Mouse (Mus musculus): ENCODE measurements around the gene Adgrf2. TPM values are rescaled to one million over a fixed set of nuclear protein-coding genes. Genes with fewer than 3 reads are reported as not detected.

Gene Adgrf2
- polyA plus RNA-seq, 1 experiment from 2014 or later: not detected

DNA sequence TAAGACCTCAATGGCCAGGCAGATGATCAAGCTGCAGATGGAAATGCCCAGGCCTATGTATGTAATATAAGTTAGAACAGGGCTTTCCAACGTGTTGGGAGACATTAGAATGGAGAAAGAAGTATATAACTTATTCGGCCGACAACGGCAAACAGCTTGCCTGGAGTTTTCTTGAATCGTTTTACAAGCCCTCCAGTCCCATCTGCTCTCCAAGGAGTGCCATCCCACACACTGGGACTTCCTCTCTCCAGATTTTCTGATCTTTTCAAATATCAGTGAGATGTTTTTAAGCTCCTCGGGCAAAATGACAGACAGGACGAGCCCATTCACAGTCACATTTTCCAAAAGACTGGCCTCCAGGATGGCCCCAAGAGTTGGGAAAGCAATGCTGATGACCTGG lies 31.3 kb downstream of the Adgrf2 start:
- Histone ChIP-seq H3K9ac (no peak overlapping the region), H3K27ac (no peak overlapping the region), H3K4me2 (replicated peaks) (no peak overlapping the region), H3K4me1 (no peaks in the 10 kb centered on the region), H3K4me3 (no peak overlapping the region), H3K9me3 (no peaks in the 10 kb centered on the region), H3K27me3 (replicated peaks) (no peaks in the 10 kb centered on the region), H3K36me3 (no peaks in the 10 kb centered on the region)
- 92% methylated on average over 7 of the region's 7 CpGs for WGBS
- no peak for ATAC-seq (ENCODE audit: low FRiP score, low read depth)

GRCm38 (mm10) chr17:42705611-42706010 lies 36.4 kb downstream of the Adgrf2 start:
- no peak for ATAC-seq (ENCODE audit: low FRiP score, low read depth)

DNA sequence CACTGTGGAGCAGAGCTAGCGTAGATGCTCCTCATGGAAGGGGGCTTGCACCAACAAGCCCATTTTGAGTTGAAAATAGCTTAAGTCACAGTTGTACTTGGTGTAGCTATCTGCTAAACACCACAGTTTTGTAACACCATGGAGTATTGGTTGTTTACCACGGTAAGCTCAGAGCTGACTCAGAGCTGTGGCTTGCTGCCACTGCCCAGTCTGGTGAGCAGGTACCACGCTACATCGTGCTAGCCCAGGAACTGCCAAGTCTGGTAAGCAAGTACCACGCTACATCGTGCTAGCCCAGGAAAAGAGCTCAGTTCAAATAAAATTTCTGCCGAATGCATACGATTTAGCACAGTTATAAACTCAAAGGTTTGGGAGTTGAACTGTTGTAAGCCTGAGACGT lies 39.8 kb downstream of the Adgrf2 start:
- 92% methylated on average over 9 of the region's 9 CpGs for WGBS
- Histone ChIP-seq H3K4me1 (no peaks in the 10 kb centered on the region), H3K4me3 (no peak overlapping the region), H3K27ac (no peak overlapping the region), H3K4me2 (replicated peaks) (no peak overlapping the region), H3K9me3 (no peaks in the 10 kb centered on the region), H3K9ac (no peak overlapping the region), H3K27me3 (replicated peaks) (no peaks in the 10 kb centered on the region), H3K36me3 (no peaks in the 10 kb centered on the region)
- ATAC-seq (ENCODE audit: low FRiP score, low read depth): no peak

More at GRCm38 (mm10) chr17:42705611-42706010, 36.4 kb downstream of the Adgrf2 start:
- no peaks in the 10 kb centered on the region for H3K27me3 ChIP-seq (replicated peaks)
- H3K4me2 ChIP-seq (replicated peaks): no peak overlapping the region
- H3K36me3 ChIP-seq: no peaks in the 10 kb centered on the region
- H3K27ac ChIP-seq: no peak overlapping the region
- no peak overlapping the region for H3K4me3 ChIP-seq
- no peaks in the 10 kb centered on the region for H3K4me1 ChIP-seq
- no peak overlapping the region for H3K9ac ChIP-seq
- H3K9me3 ChIP-seq: no peaks in the 10 kb centered on the region
- 88% methylated on average over 4 of the region's 4 CpGs for WGBS

DNA sequence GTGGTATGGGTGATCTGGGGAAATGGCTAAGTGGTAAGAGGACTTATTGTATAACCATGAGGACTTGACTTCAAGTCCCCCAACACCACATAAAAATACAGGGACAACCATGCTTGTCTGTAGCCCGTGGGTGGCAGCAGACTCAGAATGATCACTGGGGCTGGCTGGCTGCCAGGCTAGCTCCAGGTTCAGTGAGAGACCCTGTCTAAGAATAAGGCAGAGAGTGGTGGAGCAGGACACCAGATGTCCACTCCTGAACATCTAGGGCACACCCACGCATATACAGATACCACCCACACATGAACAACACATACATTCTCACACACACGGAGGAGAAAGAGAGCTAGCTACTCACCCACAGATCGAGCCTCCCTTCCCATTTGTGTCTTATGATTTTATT lies 47.2 kb downstream of the Adgrf2 start:
- ATAC-seq (ENCODE audit: low FRiP score, low read depth): no peak
- H3K27ac ChIP-seq: no peak overlapping the region
- WGBS: 93% methylated on average over 4 of the region's 4 CpGs
- H3K4me1 ChIP-seq: no peaks in the 10 kb centered on the region
- H3K4me3 ChIP-seq: no peak overlapping the region
- H3K27me3 ChIP-seq (replicated peaks): no peaks in the 10 kb centered on the region
- H3K9ac ChIP-seq: no peak overlapping the region
- no peaks in the 10 kb centered on the region for H3K9me3 ChIP-seq
- no peaks in the 10 kb centered on the region for H3K36me3 ChIP-seq
- H3K4me2 ChIP-seq (replicated peaks): no peak overlapping the region

GRCm38 (mm10) chr17:42692136-42692535 lies 49.8 kb downstream of the Adgrf2 start, which contains the start of gene Adgrf4:
Adgrf4 (minus strand) TSS chr17:42692284.
- 89% methylated on average over 10 of the region's 10 CpGs for WGBS
- H3K27ac ChIP-seq: no peak within 1 kb of the TSS
- no peaks in the 10 kb centered on the region for H3K4me1 ChIP-seq
- no peaks in the 10 kb centered on the region for H3K9me3 ChIP-seq
- no peaks in the 10 kb centered on the region for H3K27me3 ChIP-seq (replicated peaks)
- no peak within 1 kb of the TSS for H3K4me2 ChIP-seq (replicated peaks)
- no peaks in the 10 kb centered on the region for H3K36me3 ChIP-seq
- no peak within 1 kb of the TSS for H3K9ac ChIP-seq
- no peak within 1 kb of the TSS for H3K4me3 ChIP-seq
- no peak for ATAC-seq (ENCODE audit: low FRiP score, low read depth)

GRCm38 (mm10) chr17:42690531-42690930 lies 51.4 kb downstream of the Adgrf2 start:
- H3K36me3 ChIP-seq: no peaks in the 10 kb centered on the region
- no peaks in the 10 kb centered on the region for H3K27me3 ChIP-seq (replicated peaks)
- H3K9ac ChIP-seq: no peak overlapping the region
- 92% methylated on average over 8 of the region's 8 CpGs for WGBS
- H3K4me1 ChIP-seq: no peaks in the 10 kb centered on the region
- H3K27ac ChIP-seq: no peak overlapping the region
- no peak for ATAC-seq (ENCODE audit: low FRiP score, low read depth)
- H3K9me3 ChIP-seq: no peaks in the 10 kb centered on the region
- no peak overlapping the region for H3K4me2 ChIP-seq (replicated peaks)
- no peak overlapping the region for H3K4me3 ChIP-seq

Other genes with a start within 250 kb of the Adgrf2 start
- gene Opn5, start 130.8 kb downstream of the Adgrf2 start, polyA plus RNA-seq (2016; fragmentation: Nextera tagmentation; extraction: Ambion mirVana): 0.20 and 0.25 TPM in 2 replicates
- gene Adgrf4, start 49.9 kb downstream of the Adgrf2 start, polyA plus RNA-seq (2016; fragmentation: Nextera tagmentation; extraction: Ambion mirVana): not detected in 2 replicates
- gene Cd2ap, start 134.5 kb upstream of the Adgrf2 start, polyA plus RNA-seq (2016; fragmentation: Nextera tagmentation; extraction: Ambion mirVana): 12.7 and 16.1 TPM in 2 replicates